Mouse (Mus musculus) T-cell, adult 2 months (primary cell): ENCODE results near the gene Rrp7a.
"Not testable (repeated sequence)": the region's sequence is repeated elsewhere in the genome, so short reads cannot be mapped to it uniquely, and the experiment has no call there.

ENCODE experiments used
- DNase-seq: peaks from one replicate; pipeline ENCODE4 v3.0.0; 2022; ENCODE audit warnings: low spot score

The Rrp7a gene

DNA sequence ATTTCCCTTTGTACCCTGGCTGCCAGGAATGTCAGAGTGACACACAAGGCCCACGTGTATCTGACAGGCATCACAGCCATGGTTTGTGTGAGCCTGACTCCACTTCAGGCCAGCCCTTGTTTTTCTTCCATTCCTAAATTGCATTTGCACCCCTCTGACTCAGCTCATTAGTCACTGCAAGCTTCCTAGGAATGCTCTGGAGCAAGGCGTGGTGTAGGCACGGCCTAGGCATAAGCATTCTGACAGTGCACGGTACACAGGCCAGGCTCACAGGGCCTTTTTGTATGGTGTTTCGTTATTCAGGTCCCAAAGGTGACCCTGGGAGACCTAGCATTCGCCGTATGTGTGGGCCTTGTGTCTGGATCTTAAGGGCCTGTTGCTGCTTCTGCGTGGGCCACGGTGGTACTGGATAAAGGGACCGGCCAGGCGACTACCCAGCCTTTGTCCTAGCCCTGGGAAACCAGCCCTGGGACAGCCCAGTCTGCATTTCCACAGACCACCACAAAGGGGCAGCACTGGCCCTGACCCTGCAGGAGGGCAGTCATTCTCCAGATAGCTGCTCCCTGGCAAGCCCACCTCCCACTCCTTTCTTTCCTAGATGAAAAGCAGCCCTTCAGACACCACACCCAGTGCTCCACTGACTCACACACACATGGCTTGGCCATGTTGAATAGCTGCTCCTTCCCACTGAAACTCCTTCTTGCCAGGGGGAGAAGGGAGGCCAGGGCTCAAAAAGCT lies 34.5 kb upstream of the Rrp7a start:
- DNase-seq: peak; percentile 36

GRCm38 (mm10) chr15:83155672-83156419 lies 33.2 kb upstream of the Rrp7a start:
- no peak for DNase-seq

DNA sequence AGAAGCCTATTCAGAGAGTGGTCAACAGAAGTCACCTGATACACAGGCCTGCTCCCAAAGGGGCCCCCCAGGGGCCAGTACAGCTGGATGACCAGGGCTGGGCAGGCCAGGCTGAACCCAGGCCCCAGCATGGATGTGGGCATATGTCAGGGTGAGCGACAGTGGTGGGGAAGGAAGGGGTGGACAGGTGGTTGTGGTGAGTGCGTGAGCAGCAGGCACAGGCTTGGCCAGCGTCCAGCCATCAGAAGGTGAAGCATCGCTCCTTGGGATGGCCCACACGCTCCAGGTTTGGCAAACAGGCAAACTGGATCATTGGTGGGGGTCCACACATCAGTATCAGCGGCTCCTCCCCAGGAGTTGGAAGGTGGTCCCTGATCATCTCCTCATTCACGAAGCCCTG lies 31.7 kb upstream of the Rrp7a start:
- no peak for DNase-seq

GRCm38 (mm10) chr15:83150694-83151093 lies 28.1 kb upstream of the Rrp7a start:
- no peak for DNase-seq

DNA sequence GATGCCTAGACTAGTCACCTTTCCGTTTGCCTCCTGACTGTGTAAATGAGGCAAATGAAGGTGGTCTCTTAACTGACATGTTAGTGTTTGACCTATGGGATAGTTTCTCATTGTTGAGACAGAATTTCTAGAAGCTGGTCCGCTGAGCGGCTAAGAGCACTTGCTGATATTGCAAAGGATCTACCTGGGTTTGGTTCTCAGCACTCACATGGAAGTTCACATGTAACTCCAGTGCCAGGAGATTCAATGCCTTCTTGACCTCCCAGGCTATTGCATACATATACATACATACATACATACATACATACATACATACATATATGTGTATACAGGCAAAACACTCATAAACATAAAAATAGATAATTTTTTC lies 27.5 kb upstream of the Rrp7a start:
- DNase-seq: no peak

- peak; percentile 97 for DNase-seq
Measured at GRCm38 (mm10) chr15:83149196-83150072, 26.8 kb upstream of the Rrp7a start, which contains the start of gene Poldip3. TSS of gene Poldip3 (minus strand) at chr15:83149384.

GRCm38 (mm10) chr15:83148801-83149195 lies 26.2 kb upstream of the Rrp7a start:
- no peak for DNase-seq

GRCm38 (mm10) chr15:83148395-83148794 lies 25.8 kb upstream of the Rrp7a start:
- DNase-seq: no peak

DNA sequence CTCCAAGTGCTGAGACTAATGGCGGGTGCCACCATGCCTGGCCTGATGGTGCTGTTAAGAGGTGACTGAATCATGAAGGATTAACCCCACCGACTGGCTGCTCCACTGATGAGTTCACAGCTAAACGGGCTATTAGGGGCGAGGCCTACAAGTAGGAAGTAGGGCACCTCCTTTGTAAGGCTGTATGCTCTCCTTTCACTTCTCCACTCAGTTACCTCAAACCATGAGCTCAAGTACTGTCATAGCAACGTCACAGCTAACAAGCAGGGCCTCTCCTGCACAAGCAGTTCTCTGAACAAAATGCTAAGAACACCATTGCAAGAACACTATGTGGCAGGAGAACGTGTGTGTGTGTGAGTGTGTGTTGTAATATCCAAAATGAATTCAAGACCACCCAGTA lies 22.9 kb upstream of the Rrp7a start:
- DNase-seq: no peak

GRCm38 (mm10) chr15:83142861-83143260 lies 20.3 kb upstream of the Rrp7a start:
- no peak for DNase-seq

DNA sequence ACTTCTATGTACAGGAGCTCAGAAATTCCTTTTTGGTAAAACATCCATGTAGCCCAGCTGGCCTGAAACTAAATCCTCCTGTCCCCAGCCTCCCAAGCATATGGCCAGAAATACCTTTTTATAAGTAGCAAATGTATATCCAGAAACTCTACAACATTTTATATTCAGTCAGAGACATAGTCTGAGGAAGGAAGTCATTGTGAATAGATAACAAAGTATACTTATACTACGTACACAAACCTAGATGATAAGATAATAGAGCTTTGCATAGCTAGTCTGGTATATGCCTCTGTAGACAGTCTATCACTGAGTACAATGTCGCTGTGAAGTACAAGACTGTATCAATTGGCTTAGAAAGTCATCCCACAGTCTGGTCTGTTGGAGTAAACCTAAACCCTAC lies 13.1 kb upstream of the Rrp7a start:
- DNase-seq: no peak

- DNase-seq: no peak
Measured at GRCm38 (mm10) chr15:83134671-83135070, 12.1 kb upstream of the Rrp7a start.

GRCm38 (mm10) chr15:83129530-83130231 lies 7.1 kb upstream of the Rrp7a start:
- DNase-seq: no peak

GRCm38 (mm10) chr15:83127037-83127436 lies 4.4 kb upstream of the Rrp7a start:
- DNase-seq: not testable (repeated sequence)

GRCm38 (mm10) chr15:83126582-83126981 lies 4.0 kb upstream of the Rrp7a start:
- no peak for DNase-seq

- DNase-seq: no peak
Measured at GRCm38 (mm10) chr15:83124625-83125024, 2.0 kb upstream of the Rrp7a start.

DNA sequence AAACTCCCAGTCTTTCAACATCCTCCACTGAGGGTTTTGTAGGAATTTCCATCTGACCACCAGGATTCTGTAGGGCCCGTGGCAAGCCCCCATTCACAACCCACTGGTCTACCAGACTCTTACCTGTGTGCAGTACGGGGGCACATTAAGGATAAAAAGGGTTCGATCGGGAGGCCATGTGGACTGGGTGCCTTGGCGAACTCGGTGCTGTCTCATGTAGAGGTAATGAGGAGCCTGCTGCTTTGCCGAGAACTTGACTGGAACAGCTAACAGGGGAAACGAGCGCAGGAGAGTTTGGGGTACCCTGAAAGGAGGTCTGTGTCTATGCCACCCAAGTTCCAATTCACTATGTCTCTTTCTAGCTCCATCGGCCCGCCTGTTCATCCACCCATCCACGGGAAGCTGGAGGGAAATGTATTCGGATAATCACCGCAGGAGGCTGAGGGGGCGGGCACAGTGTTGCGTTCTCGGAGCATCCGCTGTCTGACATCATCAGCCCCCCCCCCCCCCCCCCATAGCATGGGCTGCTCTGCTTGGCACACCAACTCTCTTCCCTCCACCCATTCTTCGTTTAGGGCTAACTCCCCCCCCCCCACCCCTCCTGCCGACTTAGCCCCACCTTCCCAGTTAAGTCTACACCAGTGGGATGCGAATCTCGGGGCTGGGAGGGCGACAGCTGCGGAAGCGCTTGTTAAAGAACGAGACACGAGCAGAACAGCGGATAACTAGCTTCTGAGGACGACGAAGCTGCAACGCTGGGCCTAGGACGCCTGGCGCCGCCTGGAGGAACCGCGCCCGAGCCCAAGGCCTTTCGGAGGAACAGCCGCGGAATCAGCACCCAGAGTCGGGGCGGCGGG lies 664 bp downstream of the Rrp7a start:
- peak; percentile 66 for DNase-seq

DNA sequence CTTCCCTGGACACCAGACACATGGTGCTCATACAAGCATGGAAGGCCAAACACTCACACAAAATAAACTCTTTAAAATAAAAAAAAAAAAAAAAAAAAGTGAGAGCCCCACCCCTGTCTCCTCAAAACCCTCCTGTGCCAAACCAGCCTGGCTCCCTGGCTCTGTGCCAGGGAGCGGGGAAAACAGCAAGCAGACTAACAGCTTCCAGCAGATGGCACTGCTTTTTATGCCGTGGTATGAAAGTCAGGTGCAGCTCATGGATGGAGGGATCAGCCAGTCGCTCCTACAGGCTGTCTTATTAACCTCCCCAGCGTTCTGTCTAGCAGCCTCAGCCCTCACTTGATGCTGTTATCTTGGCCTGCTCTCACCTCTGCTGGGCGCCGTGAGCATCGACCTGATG lies 4.2 kb downstream of the Rrp7a start:
- no peak for DNase-seq

DNA sequence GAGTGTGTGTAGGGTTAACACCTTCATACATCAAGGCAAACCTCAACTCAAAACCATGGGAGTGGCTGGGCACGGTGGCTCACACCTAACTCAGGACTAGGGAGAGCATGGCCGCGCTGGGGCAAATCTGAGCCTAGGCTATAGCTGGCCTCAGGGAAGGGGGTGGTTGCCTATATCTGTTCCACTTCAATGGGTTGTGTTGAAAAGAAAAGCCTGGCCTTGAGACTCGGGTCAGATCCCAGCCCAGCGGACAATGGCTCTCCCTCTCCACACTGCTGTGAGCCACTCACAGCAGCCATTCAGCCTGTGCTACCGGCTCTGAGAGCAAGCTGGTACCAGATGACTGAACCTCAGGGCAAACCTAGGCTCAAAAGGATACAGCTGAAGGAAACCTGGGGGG lies 7.5 kb downstream of the Rrp7a start:
- DNase-seq: no peak

DNA sequence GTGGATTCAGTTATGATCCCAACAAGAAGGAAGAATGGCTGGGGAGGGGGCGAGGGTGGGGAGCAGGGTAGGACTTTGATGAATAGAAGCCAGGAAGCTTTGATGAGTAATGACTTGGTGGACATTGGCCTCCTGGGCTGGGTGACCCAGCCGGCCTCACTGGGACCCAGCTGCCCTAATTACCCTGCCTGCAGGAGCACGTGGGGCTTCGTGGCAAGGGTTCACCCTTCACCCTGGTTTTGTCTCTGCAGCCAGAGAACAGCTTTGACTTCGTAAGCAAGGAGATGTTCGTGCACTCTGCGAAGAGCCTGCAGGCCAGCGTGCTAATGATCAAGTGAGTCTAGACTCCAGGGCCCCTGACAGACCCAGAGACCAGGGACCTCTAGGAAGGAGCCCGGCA lies 8.5 kb downstream of the Rrp7a start:
- no peak for DNase-seq

DNA sequence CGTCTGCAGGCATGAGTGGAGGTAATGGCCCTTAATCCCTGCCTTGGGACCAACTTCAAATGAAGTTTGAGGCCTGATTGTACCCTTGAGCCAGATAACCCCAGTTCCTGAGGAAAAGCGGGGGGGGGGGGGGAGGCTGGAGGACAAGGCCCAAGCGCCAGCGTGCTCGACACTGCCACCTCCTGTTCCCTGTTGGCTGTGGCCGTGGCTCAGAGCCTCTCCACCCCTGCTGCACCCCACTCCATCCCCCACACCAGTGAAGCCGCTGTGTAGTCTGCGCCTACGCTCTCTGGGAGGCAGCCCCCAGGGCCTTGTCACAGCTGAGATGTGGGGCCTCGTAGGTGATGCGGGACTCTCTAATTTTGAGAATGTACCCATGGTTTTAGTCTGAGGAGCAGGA lies 9.7 kb downstream of the Rrp7a start:
- DNase-seq: peak; percentile 54
